Mouse (Mus musculus) cerebellum, adult 2 months (tissue): ENCODE results near the gene Thap12. TPM values are rescaled to one million over a fixed set of nuclear protein-coding genes. Genes with fewer than 3 reads are reported as not detected.

Source experiments
- DNase-seq, 2 experiments: peaks; one replicate each; pipeline ENCODE4 v3.0.0; 2021
- H3K27ac ChIP-seq: fragments of 200-500 bp; 2 replicates; pipeline ENCODE4 v1.5.1; 2012; ENCODE audit warnings: low read length, control low read depth, inconsistent platforms; ENCODE audit not compliant: insufficient read depth
- H3K27me3 ChIP-seq: fragments of 200-500 bp; 2 replicates; pipeline ENCODE4 v1.6.1; 2012; ENCODE audit warnings: inconsistent platforms, mild to moderate bottlenecking, low read length, moderate library complexity; ENCODE audit not compliant: control insufficient read depth, insufficient read depth
- H3K4me1 ChIP-seq: fragments of 200-500 bp; 2 replicates; pipeline ENCODE4 v1.6.1; 2011; ENCODE audit warnings: low read length; ENCODE audit not compliant: control insufficient read depth, insufficient read depth
- H3K4me3 ChIP-seq: fragments of 200-500 bp; replicated peaks from 2 replicates; pipeline ENCODE3; 2011; ENCODE audit warnings: mild to moderate bottlenecking, low read depth, low read length, control low read depth; ENCODE audit not compliant: insufficient read depth
- CTCF ChIP-seq: fragments of 200-500 bp; IDR thresholded peaks from 2 replicates; pipeline ENCODE4 v1.5.1; 2011; ENCODE audit warnings: low read depth, mild to moderate bottlenecking, control low read depth, low read length, moderate library complexity, borderline replicate concordance; ENCODE audit not compliant: insufficient read depth
- POLR2A ChIP-seq: fragments of 200-500 bp; IDR thresholded peaks from 2 replicates; pipeline ENCODE4 v1.6.1; 2011; ENCODE audit warnings: low read length, control low read depth, borderline replicate concordance; ENCODE audit not compliant: insufficient read depth
- WGBS: fragments of 180-500 bp; shearing (Covaris S2); methylation state at CpG from one replicate; pipeline ENCODE4 v1.1.7; 2018; 5-methylcytosine and 5-hydroxymethylcytosine counted together
- polyA plus RNA-seq: library from polyadenylated mRNA; depleted of rRNA; stranded (reverse); fragments of >200 nt; gene quantifications from 2 replicates; pipeline ENCODE4 v1.2.3, GENCODE M21; 2012

Gene Thap12
- polyA plus RNA-seq, 1 experiment = 46.0 TPM

DNA sequence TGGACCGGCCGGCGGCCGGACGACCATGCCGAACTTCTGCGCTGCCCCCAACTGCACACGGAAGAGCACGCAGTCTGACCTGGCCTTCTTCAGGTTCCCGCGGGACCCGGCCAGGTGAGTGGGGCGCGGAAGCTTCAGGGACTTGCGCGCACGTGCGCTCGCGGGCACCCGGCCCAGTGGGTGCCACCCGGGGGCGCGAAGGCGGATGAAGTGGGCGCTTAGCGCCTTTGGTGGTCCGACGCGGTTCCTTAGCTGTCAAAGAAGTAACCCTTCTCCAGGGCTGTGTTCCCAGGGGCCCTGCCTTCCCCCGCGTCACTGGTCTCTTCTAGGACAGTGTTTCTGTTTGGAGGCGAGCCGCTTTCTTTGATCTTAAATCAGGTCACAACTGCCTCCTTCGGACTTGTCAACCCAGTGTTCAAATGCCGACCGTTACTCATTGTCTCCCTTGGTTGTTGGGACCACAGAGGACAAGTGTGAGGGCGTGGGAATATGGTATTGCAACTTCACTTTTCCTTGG, 520 bp downstream of the Thap12 start:
- Histone ChIP-seq H3K4me1 (peaks cover 4% of the 10 kb centered on the region; the same call in 1 of the 2 replicates), H3K27me3 (no peaks in the 10 kb centered on the region), H3K27ac (peak overlapping the region; percentile 48; the same call in 1 of the 2 replicates), H3K4me3 (peak overlapping the region; percentile 61)
- DNase-seq = peak; percentile 50 to 61
- TF ChIP-seq CTCF = no peak
- TF ChIP-seq POLR2A = no peak
- WGBS = under 1% methylated on average over 38 of the region's 38 CpGs

DNA sequence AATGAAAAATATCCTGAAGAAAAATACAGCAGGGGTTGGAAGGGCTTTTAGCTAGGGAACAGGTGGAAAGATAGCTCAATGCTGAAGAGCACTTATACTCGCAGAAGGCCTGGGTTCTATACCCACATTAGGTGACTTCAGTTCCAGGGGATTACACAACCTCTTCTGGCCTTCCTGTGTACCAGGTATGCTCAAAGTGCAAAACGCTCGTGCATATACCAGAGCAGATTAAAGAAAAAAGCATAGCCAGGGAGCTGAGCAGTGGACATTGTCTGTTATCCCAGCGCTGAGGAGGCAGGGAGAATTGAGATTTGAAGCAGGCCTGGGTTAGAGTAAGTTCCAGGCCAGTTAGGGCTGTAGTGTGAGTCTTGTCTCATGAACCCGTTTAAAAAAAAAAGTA, 1.4 kb downstream of the Thap12 start:
- H3K27me3 ChIP-seq = no peaks in the 10 kb centered on the region
- TF ChIP-seq CTCF (no peak), POLR2A (no peak)
- H3K4me1 ChIP-seq = peaks cover 4% of the 10 kb centered on the region; the same call in 1 of the 2 replicates
- WGBS = 46% methylated on average over 5 of the region's 5 CpGs
- no peak overlapping the region for H3K27ac ChIP-seq
- H3K4me3 ChIP-seq = peak overlapping the region; percentile 17
- no peak for DNase-seq

DNA sequence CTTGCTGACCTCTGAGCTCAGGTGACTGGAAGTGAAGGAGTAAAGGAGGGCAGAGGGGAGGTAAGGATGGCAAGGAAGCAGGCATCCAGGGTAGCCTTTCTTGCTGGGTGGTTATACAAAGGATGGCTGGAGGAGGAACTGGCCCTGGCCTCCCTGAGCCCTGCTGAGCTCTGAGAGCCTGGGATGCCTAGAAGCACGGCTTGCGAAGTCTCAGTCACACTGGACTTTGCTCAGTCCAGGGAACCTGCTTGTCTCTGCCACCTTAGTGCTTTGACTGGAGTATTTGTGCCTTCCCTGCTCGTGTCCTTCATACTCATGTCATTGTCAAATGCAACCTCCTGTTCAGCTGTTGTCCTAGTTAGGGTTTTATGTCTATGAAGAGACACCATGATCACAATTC, 10.8 kb downstream of the Thap12 start:
- no peak overlapping the region for H3K4me3 ChIP-seq
- 77% methylated on average over 3 of the region's 3 CpGs for WGBS
- H3K27me3 ChIP-seq = no peaks in the 10 kb centered on the region
- peaks cover 8% of the 10 kb centered on the region for H3K4me1 ChIP-seq
- H3K27ac ChIP-seq = no peak overlapping the region
- no peak for DNase-seq
- no peak for TF ChIP-seq CTCF
- no peak for TF ChIP-seq POLR2A

DNA sequence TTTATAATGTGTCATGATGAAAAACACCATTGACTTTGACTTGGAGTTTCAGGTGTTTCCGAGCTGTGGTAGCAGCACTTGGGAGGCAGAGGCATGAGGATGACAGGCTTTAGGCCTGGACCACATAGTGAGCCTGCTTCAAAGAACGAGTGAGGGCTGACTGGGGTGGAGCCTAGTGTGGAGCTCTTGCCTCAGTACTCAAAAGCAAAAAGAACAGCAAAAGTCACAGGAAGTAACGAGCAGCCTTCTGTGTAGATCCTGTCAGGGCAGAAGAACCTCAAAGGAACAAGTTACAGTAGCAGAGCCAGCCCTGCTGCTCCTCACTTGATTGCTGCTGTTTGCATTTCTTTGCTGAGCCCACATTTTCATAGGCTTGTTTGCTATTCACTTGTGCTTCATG, 14.5 kb downstream of the Thap12 start:
- Histone ChIP-seq H3K4me3 (no peak overlapping the region), H3K27ac (no peak overlapping the region), H3K27me3 (no peaks in the 10 kb centered on the region), H3K4me1 (peaks cover 4% of the 10 kb centered on the region)
- WGBS = 75% methylated on average over 3 of the region's 3 CpGs
- TF ChIP-seq CTCF (no peak), POLR2A (no peak)
- no peak for DNase-seq

DNA sequence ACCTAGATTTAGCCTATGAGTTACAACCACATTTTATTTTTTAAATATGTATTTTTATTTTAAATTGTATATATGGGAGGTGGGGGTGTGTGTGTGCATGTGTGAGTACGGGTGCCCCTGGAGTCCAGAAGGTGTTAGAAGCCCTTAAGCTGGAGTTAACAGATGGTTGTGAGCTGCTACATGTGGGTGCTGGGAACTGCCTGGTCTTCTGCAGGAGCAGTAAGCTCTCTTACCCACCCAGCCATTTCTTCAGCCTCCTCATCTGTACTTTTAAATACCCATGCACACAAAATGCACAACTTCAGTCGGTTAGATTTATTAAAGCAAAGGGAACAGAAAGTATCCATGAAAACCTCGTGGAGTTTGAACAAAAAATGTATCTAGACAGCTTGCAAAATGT, 16.9 kb downstream of the Thap12 start:
- Histone ChIP-seq H3K27me3 (no peaks in the 10 kb centered on the region), H3K27ac (no peak overlapping the region), H3K4me1 (no peaks in the 10 kb centered on the region), H3K4me3 (no peak overlapping the region)
- no peak for TF ChIP-seq CTCF
- no peak for TF ChIP-seq POLR2A
- DNase-seq = no peak
- WGBS = 91% methylated on average over 3 of the region's 3 CpGs

DNA sequence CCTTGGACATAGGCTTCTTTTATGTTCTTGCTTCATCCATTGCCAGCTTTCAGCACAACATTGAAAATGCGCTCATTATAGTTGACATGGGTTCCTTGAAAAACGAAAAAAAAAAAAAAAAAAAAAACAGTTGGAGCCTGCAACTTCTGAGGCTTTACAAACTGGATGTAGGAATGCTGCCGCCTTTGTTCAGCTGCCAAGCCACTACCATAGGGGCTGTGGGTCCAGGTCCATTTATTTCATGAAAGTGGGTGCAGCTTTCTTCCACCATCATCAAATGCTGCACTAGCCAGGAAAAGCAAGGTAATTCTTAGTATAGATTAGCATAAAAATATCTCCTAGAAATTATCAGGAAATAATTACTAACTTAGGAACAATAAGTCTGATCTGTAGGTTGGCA, 17.8 kb downstream of the Thap12 start:
- no peak for DNase-seq
- H3K4me3 ChIP-seq = no peak overlapping the region
- no peaks in the 10 kb centered on the region for H3K27me3 ChIP-seq
- no peaks in the 10 kb centered on the region for H3K4me1 ChIP-seq
- no peak overlapping the region for H3K27ac ChIP-seq
- 65% methylated on average over 3 of the region's 3 CpGs for whole genome bisulfite sequencing
- TF ChIP-seq CTCF = no peak

DNA sequence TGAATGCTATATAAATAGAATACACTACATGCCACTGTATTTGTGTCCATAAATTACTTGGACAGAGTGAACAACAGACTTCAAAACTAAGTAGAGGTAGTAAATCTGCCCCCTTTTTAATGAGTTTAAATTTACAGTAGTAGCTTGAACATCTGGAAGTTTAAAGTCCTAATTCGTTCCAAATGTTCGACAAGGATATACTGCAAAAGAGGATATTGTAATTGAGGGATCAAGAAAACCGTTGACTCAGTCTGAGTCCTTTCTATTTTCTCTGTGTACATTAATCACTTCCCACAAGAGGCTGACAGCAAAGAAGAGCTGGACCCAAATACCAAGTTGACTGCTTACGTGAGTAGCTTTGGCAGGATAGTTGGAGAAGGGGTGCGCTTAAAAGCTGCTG, 18.3 kb downstream of the Thap12 start:
- DNase-seq = no peak
- Histone ChIP-seq H3K4me1 (no peaks in the 10 kb centered on the region; the same call in 1 of the 2 replicates), H3K4me3 (no peak overlapping the region), H3K27ac (no peak overlapping the region), H3K27me3 (no peaks in the 10 kb centered on the region)
- TF ChIP-seq POLR2A = no peak
- no peak for TF ChIP-seq CTCF
- WGBS = 81% methylated on average over 5 of the region's 5 CpGs

DNA sequence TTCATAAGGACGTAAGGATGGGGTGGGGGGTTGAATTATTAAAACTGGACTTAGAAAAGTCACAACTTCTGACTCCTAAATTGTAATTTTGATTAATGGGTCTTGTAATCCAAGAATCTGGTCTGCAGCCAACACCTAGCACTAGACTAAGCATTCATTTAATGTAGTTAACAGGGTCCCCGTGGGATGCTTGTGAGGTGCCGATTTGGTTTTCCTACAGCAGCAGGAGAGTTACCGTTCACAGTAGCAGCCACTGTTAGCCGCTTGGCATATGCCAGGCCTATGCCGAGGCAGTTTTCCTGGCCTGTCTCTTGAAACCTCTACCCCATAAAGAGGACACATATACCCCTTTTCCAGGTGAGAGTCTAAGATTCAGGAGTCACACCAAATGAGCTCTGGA, 18.7 kb downstream of the Thap12 start:
- H3K4me3 ChIP-seq = no peak overlapping the region
- TF ChIP-seq POLR2A (no peak), CTCF (no peak)
- no peaks in the 10 kb centered on the region for H3K27me3 ChIP-seq
- WGBS = 51% methylated on average over 6 of the region's 6 CpGs
- no peaks in the 10 kb centered on the region; the same call in 1 of the 2 replicates for H3K4me1 ChIP-seq
- H3K27ac ChIP-seq = no peak overlapping the region
- DNase-seq = no peak

DNA sequence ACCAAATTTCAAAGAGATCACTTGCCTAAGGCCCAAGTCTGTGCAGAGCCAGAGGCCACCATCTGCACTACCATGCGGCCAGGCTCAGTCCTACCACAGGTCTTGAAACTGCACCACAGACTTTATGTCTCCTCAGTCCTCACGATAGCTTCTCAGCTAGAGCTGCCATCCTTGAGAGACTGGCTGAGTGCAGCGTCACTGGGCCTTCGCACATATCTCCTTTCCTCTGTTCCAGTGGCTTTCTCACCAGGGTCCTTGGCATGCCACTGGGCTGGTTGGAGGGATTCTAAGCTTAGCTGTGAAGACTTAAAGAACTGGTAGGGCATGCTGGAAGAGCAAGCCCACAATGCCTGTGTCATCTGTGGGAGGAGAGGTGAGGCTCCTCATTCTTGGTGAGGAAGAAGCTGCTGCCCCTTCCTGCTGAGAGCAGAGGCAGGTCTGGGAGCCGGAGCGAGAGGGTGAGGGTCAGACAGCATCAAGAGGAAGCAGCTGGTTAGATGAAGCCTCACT, 22.8 kb downstream of the Thap12 start:
- no peak for TF ChIP-seq CTCF
- no peak for TF ChIP-seq POLR2A
- no peaks in the 10 kb centered on the region for H3K27me3 ChIP-seq
- no peak overlapping the region for H3K27ac ChIP-seq
- no peak overlapping the region for H3K4me3 ChIP-seq
- 82% methylated on average over 6 of the region's 6 CpGs for WGBS
- DNase-seq = no peak
- H3K4me1 ChIP-seq = peaks cover 8% of the 10 kb centered on the region
